ENCODE assay signal across 27 mouse cellular contexts in the genomic region with DNA sequence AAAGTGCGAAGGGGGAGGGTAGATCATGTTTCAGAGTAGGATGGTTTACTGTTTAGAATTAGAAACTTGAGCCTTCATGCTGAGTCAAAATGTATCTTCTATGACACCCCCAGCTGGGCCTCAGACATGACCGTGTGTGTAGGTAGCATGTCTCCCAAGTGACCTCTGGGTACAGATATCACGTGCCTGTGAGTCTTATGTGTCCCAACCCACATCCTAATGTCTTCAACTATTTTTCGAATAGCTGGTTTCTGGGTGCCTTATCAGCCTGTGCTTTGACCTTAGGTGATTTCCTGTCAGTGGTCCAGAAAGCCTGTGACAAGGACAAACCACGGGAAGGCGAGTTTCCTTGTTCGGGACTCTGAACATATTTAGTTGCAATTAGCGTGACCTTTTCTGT. TPM values are rescaled to one million over a fixed set of nuclear protein-coding genes. Genes with fewer than 3 reads are reported as not detected.
A peak's percentile ranks its signal among the peaks of the same experiment; 100 is the strongest.
DNase-seq lines count a peak whose midpoint lies in the region; ATAC-seq and TF ChIP-seq lines count a peak whose summit lies in the region.
"Had no signal": no experiment of that assay in that cellular context is flagged by ENCODE, and none has a peak within 500 bp of the region (broad histone marks: within the 10 kb centered on the region; RNA-seq: fewer than 3 reads in every experiment).

No protein-coding gene starts in this region.

- H3K4me3 ChIP-seq in kidney, adult 2 months (ENCODE audit: insufficient read depth, low read depth, low read length), result no peak overlapping the region
- no peak overlapping the region for H3K4me3 ChIP-seq in kidney, embryonic 15.5 days (replicated peaks)
- H3K4me3 ChIP-seq in midbrain, embryonic 11.5 days (ENCODE audit: low read depth, low read length), result no peak overlapping the region
- no peak overlapping the region for H3K4me3 ChIP-seq in midbrain, embryonic 14.5 days (replicated peaks; ENCODE audit: low read depth, low read length)
- H3K4me3 ChIP-seq in CH12.LX (replicated peaks in 1 of 3; ENCODE audit: low read depth in 2 of 3, low read length in 2 of 3, poor library complexity in 1 of 3), result no peak overlapping the region
- H3K4me3 ChIP-seq in liver, embryonic 12.5 days, result no peak overlapping the region
- H3K4me3 ChIP-seq: forebrain, embryonic 13.5 days; heart, embryonic 13.5 days; limb, embryonic 15.5 days; liver, embryonic 15.5 days; lung, embryonic 15.5 days had no signal

- no peaks in the 10 kb centered on the region; the same call in 1 of the 2 replicates for H3K79me2 ChIP-seq in CH12.LX (replicated peaks; ENCODE audit: control insufficient read depth, extremely low read depth, insufficient read depth, poor library complexity, severe bottlenecking)

- in situ Hi-C loops in CH12.LX (cut with MboI; ENCODE audit: low pct_ligation_motif_present, low pct_unique_long_range_greater_than_20kb, low sequenced_read_pairs), result no loop called here

- peak; percentile 72 for TF ChIP-seq EP300 in CH12.LX (IDR thresholded peaks at IDR 0.05; ENCODE audit: low read length)

- H3K4me1 ChIP-seq in kidney, adult 2 months (ENCODE audit: control insufficient read depth, insufficient read depth, low read length), result no peaks in the 10 kb centered on the region
- no peaks in the 10 kb centered on the region; the same call in 1 of the 2 replicates for H3K4me1 ChIP-seq in kidney, embryonic 15.5 days
- H3K4me1 ChIP-seq in midbrain, embryonic 11.5 days (ENCODE audit: control insufficient read depth, insufficient read depth, low read length), result no peaks in the 10 kb centered on the region
- H3K4me1 ChIP-seq in midbrain, embryonic 14.5 days (ENCODE audit: control insufficient read depth, insufficient read depth, low read length), result no peaks in the 10 kb centered on the region
- H3K4me1 ChIP-seq in CH12.LX (ENCODE audit: control insufficient read depth in 1 of 2, insufficient read depth in 2 of 2), result peaks cover 33 to 42% of the 10 kb centered on the region in 2 experiments
- no peaks in the 10 kb centered on the region for H3K4me1 ChIP-seq in liver, embryonic 12.5 days
- H3K4me1 ChIP-seq: forebrain, embryonic 13.5 days; heart, embryonic 13.5 days; limb, embryonic 15.5 days; liver, embryonic 15.5 days; lung, embryonic 15.5 days had no signal

- H3K9me3 ChIP-seq in kidney, embryonic 15.5 days (replicated peaks), result no peaks in the 10 kb centered on the region
- no peaks in the 10 kb centered on the region for H3K9me3 ChIP-seq in midbrain, embryonic 11.5 days (ENCODE audit: control insufficient read depth, low read length)
- H3K9me3 ChIP-seq in midbrain, embryonic 14.5 days (ENCODE audit: control insufficient read depth, low read length), result no peaks in the 10 kb centered on the region
- H3K9me3 ChIP-seq in CH12.LX (replicated peaks; ENCODE audit: low read length), result peaks cover 5% of the 10 kb centered on the region
- no peaks in the 10 kb centered on the region for H3K9me3 ChIP-seq in liver, embryonic 12.5 days (replicated peaks)
- H3K9me3 ChIP-seq: forebrain, embryonic 13.5 days; heart, embryonic 13.5 days; limb, embryonic 15.5 days; liver, embryonic 15.5 days; lung, embryonic 15.5 days had no signal

- 43% methylated on average over 8 of the region's 8 CpGs for whole genome bisulfite sequencing in kidney, adult 2 months
- 46% methylated on average over 8 of the region's 8 CpGs for WGBS in kidney, embryonic 15.5 days
- 87% methylated on average over 8 of the region's 8 CpGs for WGBS in midbrain, embryonic 11.5 days
- WGBS in midbrain, embryonic 14.5 days, result 89% methylated on average over 8 of the region's 8 CpGs
- WGBS in liver, embryonic 12.5 days (ENCODE audit: insufficient replicate concordance), result 21% methylated on average over 8 of the region's 8 CpGs

- peak; percentile 39 for DNase-seq in kidney, adult 2 months
- DNase-seq in midbrain, embryonic 11.5 days (ENCODE audit: low spot score, missing footprints), result peak; percentile 26
- no peak for DNase-seq in midbrain, embryonic 14.5 days
- no peak for DNase-seq in CH12.LX (ENCODE audit: extremely low read depth)
- no peak for DNase-seq in spleen, postnatal 10 days (ENCODE audit: low spot score in 2 of 2)
- DNase-seq: adrenal gland, postnatal 10 days; cerebellum, adult 2 months; cerebellum, postnatal 25 days; kidney, adult 11 months; left cerebral cortex, postnatal 4 days; lung, postnatal 36 days had no signal

- dilution Hi-C loops in CH12.LX (cut with MboI; ENCODE audit: extremely low pct_ligation_motif_present, extremely low pct_unique_long_range_greater_than_20kb, low sequenced_read_pairs), result no loop called here

- no peaks in the 10 kb centered on the region for H3K36me3 ChIP-seq in kidney, adult 2 months (ENCODE audit: control insufficient read depth, insufficient read depth, low read length)
- H3K36me3 ChIP-seq in kidney, embryonic 15.5 days, result no peaks in the 10 kb centered on the region
- H3K36me3 ChIP-seq in midbrain, embryonic 11.5 days (ENCODE audit: control insufficient read depth, insufficient read depth, low read length), result no peaks in the 10 kb centered on the region
- H3K36me3 ChIP-seq in midbrain, embryonic 14.5 days (ENCODE audit: control insufficient read depth, insufficient read depth, low read length), result no peaks in the 10 kb centered on the region
- peaks cover 0 to 8% of the 10 kb centered on the region in 2 experiments for H3K36me3 ChIP-seq in CH12.LX (replicated peaks in 1 of 2; ENCODE audit: control insufficient read depth in 1 of 2, insufficient read depth in 1 of 2, low read length in 1 of 2)
- no peaks in the 10 kb centered on the region for H3K36me3 ChIP-seq in liver, embryonic 12.5 days
- H3K36me3 ChIP-seq: G1E; heart, embryonic 13.5 days; limb, embryonic 15.5 days; liver, embryonic 15.5 days; lung, embryonic 15.5 days had no signal

- ATAC-seq in kidney, embryonic 15.5 days (replicated peaks; ENCODE audit: low FRiP score), result no peak
- ATAC-seq in midbrain, embryonic 11.5 days (ENCODE audit: low FRiP score), result no peak
- no peak for ATAC-seq in midbrain, embryonic 14.5 days (ENCODE audit: low FRiP score, low TSS enrichment)
- peak; percentile 15 for ATAC-seq in inflammation-experienced regulatory T-cells, adult 6 months
- ATAC-seq in liver, embryonic 12.5 days, result no peak
- ATAC-seq: forebrain, embryonic 13.5 days; hindbrain, postnatal 0 days; Patski had no signal

- TF ChIP-seq POLR2A in kidney, adult 2 months (IDR thresholded peaks at IDR 0.05; ENCODE audit: low read depth, low read length), result no peak
- TF ChIP-seq POLR2A in CH12.LX (IDR thresholded peaks at IDR 0.05; ENCODE audit: low read depth, low read length), result no peak

- no peak overlapping the region for H3K4me2 ChIP-seq in kidney, embryonic 15.5 days
- no peak overlapping the region for H3K4me2 ChIP-seq in midbrain, embryonic 11.5 days
- no peak overlapping the region for H3K4me2 ChIP-seq in midbrain, embryonic 14.5 days (ENCODE audit: low read length)
- H3K4me2 ChIP-seq in CH12.LX (ENCODE audit: insufficient read depth, low read depth, poor library complexity, severe bottlenecking), result no peak overlapping the region
- H3K4me2 ChIP-seq in liver, embryonic 12.5 days, result no peak overlapping the region
- H3K4me2 ChIP-seq: forebrain, embryonic 13.5 days; heart, embryonic 13.5 days; limb, embryonic 15.5 days; liver, embryonic 15.5 days; lung, embryonic 15.5 days had no signal

- TF ChIP-seq RAD21 in CH12.LX (IDR thresholded peaks at IDR 0.05; ENCODE audit: low read depth, low read length), result no peak

- H3K27ac ChIP-seq in kidney, adult 2 months (ENCODE audit: insufficient read depth, low read depth, low read length), result no peak overlapping the region
- no peak overlapping the region for H3K27ac ChIP-seq in kidney, embryonic 15.5 days
- H3K27ac ChIP-seq in midbrain, embryonic 11.5 days (ENCODE audit: low read depth, low read length), result no peak overlapping the region
- H3K27ac ChIP-seq in midbrain, embryonic 14.5 days (replicated peaks; ENCODE audit: low read depth, low read length), result no peak overlapping the region
- H3K27ac ChIP-seq in CH12.LX (ENCODE audit: insufficient read depth, low read depth), result no peak overlapping the region
- H3K27ac ChIP-seq in liver, embryonic 12.5 days, result no peak overlapping the region
- H3K27ac ChIP-seq: forebrain, embryonic 13.5 days; heart, embryonic 13.5 days; hindbrain, postnatal 0 days; limb, embryonic 15.5 days; liver, embryonic 15.5 days; lung, embryonic 15.5 days had no signal

- H3K27me3 ChIP-seq in kidney, adult 2 months (replicated peaks; ENCODE audit: control insufficient read depth, insufficient read depth, low read length), result no peaks in the 10 kb centered on the region
- H3K27me3 ChIP-seq in kidney, embryonic 15.5 days, result no peaks in the 10 kb centered on the region
- no peaks in the 10 kb centered on the region for H3K27me3 ChIP-seq in midbrain, embryonic 11.5 days (ENCODE audit: control insufficient read depth, insufficient read depth, low read length)
- H3K27me3 ChIP-seq in midbrain, embryonic 14.5 days (ENCODE audit: control insufficient read depth, insufficient read depth, low read length), result no peaks in the 10 kb centered on the region
- H3K27me3 ChIP-seq in CH12.LX (replicated peaks), result no peaks in the 10 kb centered on the region
- H3K27me3 ChIP-seq in liver, embryonic 12.5 days (replicated peaks), result peaks cover 3% of the 10 kb centered on the region; the same call in 1 of the 2 replicates
- H3K27me3 ChIP-seq: forebrain, embryonic 13.5 days; limb, embryonic 15.5 days; lung, embryonic 15.5 days had no signal

- H3K9ac ChIP-seq in kidney, embryonic 15.5 days, result no peak overlapping the region
- H3K9ac ChIP-seq in midbrain, embryonic 11.5 days (ENCODE audit: low read length), result no peak overlapping the region
- no peak overlapping the region for H3K9ac ChIP-seq in midbrain, embryonic 14.5 days (replicated peaks; ENCODE audit: low read length)
- H3K9ac ChIP-seq in CH12.LX (ENCODE audit: insufficient read depth, low read depth), result no peak overlapping the region
- H3K9ac ChIP-seq in liver, embryonic 12.5 days, result no peak overlapping the region
- H3K9ac ChIP-seq: forebrain, embryonic 13.5 days; heart, embryonic 13.5 days; limb, embryonic 15.5 days; liver, embryonic 15.5 days; lung, embryonic 15.5 days had no signal

- no peak for TF ChIP-seq CTCF in kidney, adult 2 months (conservative IDR thresholded peaks at IDR 0.05; ENCODE audit: insufficient read depth, insufficient read length, low read depth, low read length)
- TF ChIP-seq CTCF in CH12.LX (conservative IDR thresholded peaks at IDR 0.05 in 1 of 2, IDR thresholded peaks at IDR 0.05 in 1 of 2; ENCODE audit: low read depth in 2 of 2, low read length in 2 of 2), result no peak

RNA-seq across cellular contexts. Expression of gene Cxcr5, which starts 33.3 kb away (rescaled TPM):
- polyA plus RNA-seq in kidney, adult 2 months (2012; rRNA removed), result 0.20 and 4.0 TPM in 2 replicates
- polyA plus RNA-seq in kidney, embryonic 15.5 days (2015; fragmentation: Nextera tagmentation; extraction: Ambion mirVana), result not detected in 2 replicates
- polyA plus RNA-seq in midbrain, embryonic 11.5 days (2014; fragmentation: Nextera tagmentation; extraction: Ambion mirVana), result 0.10 TPM in 1 of 2 replicates, not detected in the other
- polyA plus RNA-seq in midbrain, embryonic 14.5 days (2014; fragmentation: Nextera tagmentation; extraction: Ambion mirVana), result 0.11 TPM in 1 of 2 replicates, not detected in the other
- total RNA-seq in CH12.LX (2012; rRNA removed) (27.7 and 30.2 TPM in 2 replicates), CH12.LX (2014; rRNA removed) (75.4 and 93.4 TPM in 2 replicates)
- polyA plus RNA-seq in CH12.LX (2012; ENCODE audit: insufficient read length, low read depth), result 61.2 and 70.5 TPM in 2 replicates
- 100 to 1,000 TPM in 2 of 3 experiments, 10 to 100 TPM in 1; 62.4 to 131 (median 115) TPM for polyA plus RNA-seq in inflammation-experienced regulatory T-cells, adult 6 months (2017; shearing (Covaris generic))
- 0.05 TPM in 1 of 2 replicates, not detected in the other for polyA plus RNA-seq in liver, embryonic 12.5 days (2016; fragmentation: Nextera tagmentation; extraction: Ambion mirVana)
- total RNA-seq: gastrocnemius, adult 8-10 months; granulocyte monocyte progenitor cell, adult 5-6 weeks; hindbrain, postnatal 0 days; layer of hippocampus, adult 18-20 months; layer of hippocampus, postnatal 14 days; left cerebral cortex, adult 8-10 months; left cerebral cortex, postnatal 4 days had no signal
- polyA plus RNA-seq: forebrain, embryonic 13.5 days; G1E; heart, embryonic 13.5 days; hindbrain, postnatal 0 days; liver, embryonic 15.5 days; lung, embryonic 15.5 days; Patski had no signal

RNA-seq across cellular contexts. Expression of gene Bcl9l, which starts 45.7 kb away (rescaled TPM):
- 23.1 and 25.1 TPM in 2 replicates for polyA plus RNA-seq in kidney, adult 2 months (2012; rRNA removed)
- 11.3 and 11.7 TPM in 2 replicates for polyA plus RNA-seq in kidney, embryonic 15.5 days (2015; fragmentation: Nextera tagmentation; extraction: Ambion mirVana)
- 5.6 and 6.4 TPM in 2 replicates for polyA plus RNA-seq in midbrain, embryonic 11.5 days (2014; fragmentation: Nextera tagmentation; extraction: Ambion mirVana)
- polyA plus RNA-seq in midbrain, embryonic 14.5 days (2014; fragmentation: Nextera tagmentation; extraction: Ambion mirVana), result 12.6 and 14.9 TPM in 2 replicates
- total RNA-seq in CH12.LX (2012; rRNA removed) (0.88 and 1.6 TPM in 2 replicates), CH12.LX (2014; rRNA removed) (0.08 and 0.67 TPM in 2 replicates)
- 6.2 and 7.5 TPM in 2 replicates for polyA plus RNA-seq in CH12.LX (2012; ENCODE audit: insufficient read length, low read depth)
- 10 to 100 TPM; 11.1 to 12.4 (median 12.2) TPM for polyA plus RNA-seq in inflammation-experienced regulatory T-cells, adult 6 months (2017; shearing (Covaris generic))
- 2.5 and 2.7 TPM in 2 replicates for polyA plus RNA-seq in liver, embryonic 12.5 days (2016; fragmentation: Nextera tagmentation; extraction: Ambion mirVana)

Comparison
In these comparisons a context has a peak if more than half of its experiments do, and no peak if none do; other contexts are left out.
1. DNase-seq: peak in kidney, adult 2 months (single experiment) and midbrain, embryonic 11.5 days (single experiment); none in midbrain, embryonic 14.5 days (single experiment), CH12.LX (single experiment) and spleen, postnatal 10 days (0 of 2).
2. RNA of gene Cxcr5, which starts 33.3 kb away (polyA plus RNA-seq): 62.4 to 131 TPM in inflammation-experienced regulatory T-cells, adult 6 months and 61.2 to 70.5 TPM in CH12.LX; 0.20 to 4.0 TPM in kidney, adult 2 months, 0.10 TPM in midbrain, embryonic 11.5 days, 0.11 TPM in midbrain, embryonic 14.5 days, not detected in kidney, embryonic 15.5 days and 0.05 TPM in liver, embryonic 12.5 days; every median in the first group is over 10 times any median in the second.